Mouse (Mus musculus) left cerebral cortex, adult 2 months (tissue): ENCODE results near the gene St6gal1. TPM values are rescaled to one million over a fixed set of nuclear protein-coding genes. Genes with fewer than 3 reads are reported as not detected.

Experiments
- DNase-seq, 2 experiments: peaks; one replicate each; pipeline ENCODE4 v3.0.0; 2021 to 2022; ENCODE audit warnings: low spot score in 2 of 2, mixed read lengths in 1 of 2; ENCODE audit errors: extremely low spot score in 1 of 2
- H3K27ac ChIP-seq: fragments of 200-600 bp; 2 replicates; pipeline ENCODE4 v1.8.1; 2022
- H3K4me3 ChIP-seq: fragments of 200-600 bp; 2 replicates; pipeline ENCODE4 v1.8.1; 2022
- CTCF ChIP-seq: fragments of 200-600 bp; IDR thresholded peaks from 2 replicates; pipeline ENCODE4 v1.8.1; 2022; ENCODE audit warnings: antibody characterized with exemption, mild to moderate bottlenecking, moderate library complexity
- intact Hi-C: fragments of 180-260 bp; cut with DNase I; formaldehyde crosslinking; loops from one replicate; pipeline ENCODE4 v1.15.1; 2025
- total RNA-seq, 2 experiments: library from RNA; stranded (reverse); gene quantifications; 2 replicates each; pipeline ENCODE4 v1.2.3; 2021

The St6gal1 gene
- total RNA-seq, 2 experiments from 2014 or later: 16.5 to 18.7 TPM

DNA sequence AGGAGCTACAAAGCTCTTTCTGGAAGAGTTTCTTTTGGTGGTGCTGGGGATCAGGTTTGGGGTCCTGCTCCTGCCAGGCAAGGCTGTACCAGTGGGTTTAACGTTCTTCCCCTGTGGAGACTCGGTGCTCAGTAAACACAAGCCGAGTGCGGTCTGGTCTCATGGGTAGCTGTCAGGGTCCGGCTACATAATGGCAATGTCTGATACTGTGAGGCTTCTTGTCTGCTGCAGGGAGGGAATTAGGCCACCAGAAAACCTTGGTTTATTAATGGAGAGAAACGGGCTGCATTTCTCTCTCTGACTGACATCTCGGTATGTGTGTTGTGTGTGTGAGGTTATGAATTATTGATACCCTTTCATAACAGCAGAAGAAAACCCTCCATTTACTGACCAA, 33.9 kb downstream of the St6gal1 start:
- Histone ChIP-seq H3K4me3 (no peak overlapping the region), H3K27ac (peak overlapping the region; percentile 40; the same call in 1 of the 2 replicates)
- DNase-seq: no peak
- TF ChIP-seq CTCF: no peak
- intact Hi-C loops: no loop called here

GRCm38 (mm10) chr16:23258823-23259457, 34.4 kb downstream of the St6gal1 start:
- no peak for DNase-seq
- no peak for TF ChIP-seq CTCF
- Histone ChIP-seq H3K27ac (peak overlapping the region; percentile 11; the same call in 1 of the 2 replicates), H3K4me3 (no peak overlapping the region)
- intact Hi-C loops: no loop called here

DNA sequence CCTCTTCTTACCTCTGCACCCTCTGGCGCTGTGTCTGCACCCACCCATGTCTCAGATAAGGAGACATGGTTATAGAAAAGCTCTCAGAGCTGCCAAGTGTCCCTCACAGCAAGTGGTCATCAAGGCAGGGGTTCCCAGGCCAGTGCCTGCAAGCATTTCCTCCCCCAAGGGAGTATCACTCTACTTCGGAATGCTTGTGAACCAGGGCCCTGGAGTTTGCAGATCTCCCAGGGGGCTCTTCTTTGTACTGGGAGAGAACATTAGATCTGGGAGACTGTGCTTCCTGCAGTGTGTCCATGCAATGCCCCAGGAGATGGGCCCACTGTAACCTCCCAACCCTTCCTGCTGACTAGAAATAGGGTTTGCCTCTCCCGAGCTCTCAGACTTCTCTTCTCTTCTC, 35.0 kb downstream of the St6gal1 start:
- no peak overlapping the region for H3K27ac ChIP-seq
- intact Hi-C loops: no loop called here

DNA sequence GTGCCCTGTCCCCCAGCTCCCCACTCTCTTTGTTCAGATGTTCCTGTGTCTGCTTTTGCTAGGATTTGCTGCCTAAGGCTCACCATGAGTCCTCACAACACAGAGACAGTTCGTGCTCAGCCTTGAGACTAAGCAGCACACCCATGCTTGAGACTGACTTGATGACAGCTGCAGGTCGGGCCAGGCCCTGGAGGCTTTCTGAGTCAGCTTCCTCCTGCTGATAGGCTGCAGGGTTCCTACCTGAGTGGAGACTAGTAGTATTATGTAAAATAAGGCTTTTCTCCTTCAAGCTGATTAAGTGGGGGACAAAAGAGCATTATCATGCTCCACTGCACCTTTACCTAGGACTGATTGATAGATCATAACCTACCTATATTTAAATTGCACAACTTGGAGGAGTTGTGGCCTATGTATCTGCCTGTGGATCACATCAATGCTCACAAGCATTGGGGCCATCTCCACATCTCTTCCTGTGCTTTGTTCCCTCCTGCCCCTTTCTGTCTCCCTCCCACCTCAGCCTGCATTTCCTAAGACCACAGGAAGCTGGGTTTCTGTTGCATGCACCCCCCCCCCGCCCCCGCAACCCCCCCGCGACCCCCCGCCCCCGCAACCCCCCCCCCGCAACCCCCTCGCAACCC, 37.7 kb downstream of the St6gal1 start:
- H3K27ac ChIP-seq: no peak overlapping the region
- no peak for DNase-seq
- intact Hi-C loops: no loop called here
- TF ChIP-seq CTCF: no peak
- H3K4me3 ChIP-seq: no peak overlapping the region

More for the DNA sequence above, 35.0 kb downstream of the St6gal1 start:
- TF ChIP-seq CTCF: no peak
- no peak for DNase-seq
- no peak overlapping the region for H3K4me3 ChIP-seq

DNA sequence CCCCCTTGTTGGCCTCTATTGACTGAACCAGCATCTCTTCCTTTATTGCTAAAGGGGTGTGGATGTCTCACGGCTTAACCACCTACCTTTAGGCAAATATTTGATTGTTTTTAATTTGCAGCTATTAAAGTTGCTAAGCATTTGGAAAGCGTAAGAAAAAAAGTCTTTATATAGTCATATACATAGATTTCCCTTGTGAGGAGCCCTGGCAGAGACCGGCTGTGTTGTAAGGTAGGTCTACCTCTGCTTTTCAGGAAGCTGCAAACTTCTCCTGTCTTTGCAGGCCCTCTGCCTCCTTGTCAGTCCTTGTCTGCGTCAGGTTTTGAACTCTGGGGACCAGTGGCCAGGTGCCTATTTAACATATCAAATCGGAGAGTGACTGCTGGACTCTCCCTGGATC, 38.3 kb downstream of the St6gal1 start:
- Histone ChIP-seq H3K27ac (no peak overlapping the region), H3K4me3 (no peak overlapping the region)
- TF ChIP-seq CTCF: no peak
- intact Hi-C loops: no loop called here
- DNase-seq: no peak

GRCm38 (mm10) chr16:23264999-23265398, 40.5 kb downstream of the St6gal1 start:
- no peak overlapping the region for H3K4me3 ChIP-seq
- H3K27ac ChIP-seq: no peak overlapping the region
- TF ChIP-seq CTCF: no peak
- no peak for DNase-seq
- intact Hi-C loops: no loop called here

- intact Hi-C loops: no loop called here
Observed at GRCm38 (mm10) chr16:23265481-23265880, 40.9 kb downstream of the St6gal1 start.

GRCm38 (mm10) chr16:23266293-23266692, 41.8 kb downstream of the St6gal1 start:
- no peak for TF ChIP-seq CTCF
- H3K4me3 ChIP-seq: no peak overlapping the region
- intact Hi-C loops: no loop called here
- DNase-seq: no peak
- H3K27ac ChIP-seq: no peak overlapping the region

More at GRCm38 (mm10) chr16:23265481-23265880, 40.9 kb downstream of the St6gal1 start:
- Histone ChIP-seq H3K4me3 (no peak overlapping the region), H3K27ac (no peak overlapping the region)
- no peak for TF ChIP-seq CTCF
- DNase-seq: no peak

- intact Hi-C loops: no loop called here
- Histone ChIP-seq H3K27ac (no peak overlapping the region), H3K4me3 (no peak overlapping the region)
- no peak for DNase-seq
- TF ChIP-seq CTCF: no peak
Observed at GRCm38 (mm10) chr16:23266896-23267295, 42.4 kb downstream of the St6gal1 start.

GRCm38 (mm10) chr16:23268231-23268630, 43.7 kb downstream of the St6gal1 start:
- no peak for DNase-seq
- no peak overlapping the region for H3K27ac ChIP-seq
- intact Hi-C loops: no loop called here
- no peak overlapping the region for H3K4me3 ChIP-seq
- no peak for TF ChIP-seq CTCF

DNA sequence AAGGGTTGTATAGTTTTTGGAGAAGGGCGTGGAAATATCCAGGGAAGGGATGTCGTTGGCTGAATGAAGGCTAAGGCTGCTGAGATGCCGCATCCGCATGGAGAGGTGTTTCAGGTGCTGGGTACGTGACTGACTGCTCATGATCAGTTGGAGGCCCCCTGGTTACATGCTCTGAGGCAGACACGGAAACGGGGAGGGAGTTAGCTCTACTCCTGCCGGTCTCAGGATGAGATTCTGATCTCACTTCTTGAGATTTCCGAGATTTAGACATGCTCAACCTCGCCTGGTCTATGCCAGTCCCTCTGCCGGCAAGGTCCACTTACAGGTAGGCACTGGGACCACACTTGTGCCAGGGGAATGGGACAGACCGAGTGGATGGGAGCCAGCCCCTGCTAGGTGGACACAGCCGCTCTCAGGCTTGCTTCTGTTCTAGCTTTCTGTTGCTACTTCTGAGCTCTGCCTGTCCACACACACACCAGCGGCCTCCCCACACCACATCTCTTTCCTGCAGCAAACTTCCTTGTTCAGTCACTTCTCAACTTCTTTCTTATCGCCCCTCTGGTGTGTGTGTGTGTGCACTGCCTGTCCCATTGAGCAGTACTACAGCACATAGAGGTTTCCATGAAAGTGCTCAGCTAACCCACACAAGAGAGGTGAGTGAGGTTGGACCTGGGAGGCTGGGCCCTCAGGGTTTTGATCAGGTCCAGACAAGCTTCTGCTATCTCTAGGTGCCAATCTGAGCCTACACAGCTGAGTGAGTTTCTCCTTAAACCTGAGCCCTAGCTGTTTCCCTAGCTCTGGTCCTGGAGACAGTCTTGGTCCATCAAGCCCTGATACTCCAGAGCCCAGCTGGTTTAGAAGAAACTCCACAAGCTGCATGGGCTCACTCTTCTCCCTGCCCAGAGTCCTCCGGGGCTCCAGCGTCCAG, 44.8 kb downstream of the St6gal1 start:
- peak overlapping the region; percentile 41 for H3K27ac ChIP-seq
- no peak for TF ChIP-seq CTCF
- no peak for DNase-seq
- intact Hi-C loops: no loop called here
- H3K4me3 ChIP-seq: no peak overlapping the region
